Mouse (Mus musculus): ENCODE results near the gene Ppp1r10.

Gene Ppp1r10

DNA sequence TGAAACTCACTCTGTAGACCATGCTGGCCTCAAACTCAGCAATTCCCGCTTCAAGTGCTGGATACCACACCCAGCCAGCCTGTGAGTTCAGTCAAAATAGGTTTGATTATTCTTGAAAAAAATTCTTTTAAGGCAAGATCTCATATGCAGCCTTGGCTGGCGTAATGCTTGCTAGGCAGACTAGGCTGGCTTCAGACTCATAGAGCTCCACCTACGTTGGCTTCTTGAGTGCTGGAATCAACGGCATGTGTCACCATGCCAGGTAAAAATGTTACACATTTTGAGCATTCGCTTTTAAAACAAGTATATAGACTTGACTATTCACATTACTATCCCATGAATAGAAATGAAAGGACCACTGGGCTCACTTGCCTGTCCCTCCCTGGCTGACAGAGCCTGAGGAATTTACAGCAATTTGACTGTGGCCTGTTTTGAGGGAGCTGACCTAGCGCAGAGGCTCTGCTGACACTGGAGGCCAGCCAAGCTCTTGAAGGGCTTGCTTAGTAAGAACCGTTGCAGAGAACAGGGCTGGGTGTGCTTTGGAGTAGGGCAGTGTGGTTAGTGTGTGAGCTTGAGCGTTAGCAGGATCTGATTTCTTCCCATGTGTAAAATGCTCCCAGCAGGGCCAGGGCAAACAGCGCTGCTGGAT is 12.8 kb upstream of the Ppp1r10 start:
- no peak for DNase-seq

DNA sequence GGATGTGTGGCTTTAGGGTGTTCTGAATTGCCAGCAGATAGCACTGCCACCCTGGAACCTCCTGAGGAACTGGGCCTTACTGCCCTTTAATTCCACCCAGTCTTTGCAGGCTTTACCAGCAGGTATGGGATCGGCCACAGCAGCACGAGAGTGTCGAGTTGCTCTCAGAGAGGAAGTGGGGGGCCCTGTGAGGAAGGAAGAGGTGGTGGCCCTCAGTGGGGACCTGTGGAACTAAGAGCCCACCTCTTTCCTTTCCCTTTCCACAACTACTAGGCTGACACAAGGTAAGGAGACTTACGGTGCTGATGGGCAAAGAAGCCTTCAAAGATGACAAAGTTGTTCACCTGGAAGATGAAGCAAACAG is 12.3 kb upstream of the Ppp1r10 start:
- DNase-seq, result no peak

DNA sequence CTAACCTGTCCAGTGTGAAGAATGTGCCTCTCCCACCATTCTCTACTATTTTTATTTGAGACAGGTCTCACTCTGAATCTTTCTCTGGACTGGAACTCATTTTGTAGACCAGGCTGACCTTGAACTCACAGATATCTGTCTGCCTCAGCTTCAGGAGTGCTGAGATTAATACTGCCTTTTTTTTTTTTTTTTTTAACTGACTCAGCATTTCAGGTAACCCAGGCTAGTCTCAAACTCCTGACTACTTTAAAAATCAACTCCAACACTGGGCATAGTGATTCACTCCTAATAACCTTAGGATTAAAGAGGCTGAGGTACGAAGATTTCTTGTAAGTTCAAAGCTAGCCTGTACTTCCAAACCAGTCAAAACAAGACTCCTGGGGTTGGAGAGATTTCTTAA is 10.6 kb upstream of the Ppp1r10 start:
- DNase-seq, result no peak

DNA sequence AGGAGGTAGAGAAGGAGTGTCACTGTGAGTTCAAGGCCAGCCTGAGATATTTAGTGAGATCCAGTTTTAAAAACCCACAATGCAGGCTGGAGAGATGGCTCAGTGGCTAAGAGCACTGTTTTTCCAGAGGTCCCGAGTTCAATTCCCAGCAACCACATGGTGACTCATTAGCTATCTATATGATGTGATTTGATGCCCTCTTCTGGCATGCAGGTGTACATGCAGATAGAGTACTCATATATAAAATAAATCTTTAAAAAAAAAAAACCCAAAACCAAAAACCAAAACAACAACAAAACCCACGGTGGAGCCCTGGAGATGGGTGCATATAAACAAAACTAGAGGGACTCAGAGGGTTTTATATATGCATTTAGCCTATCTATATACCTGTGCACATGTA is 8.6 kb upstream of the Ppp1r10 start:
- DNase-seq, result no peak

DNA sequence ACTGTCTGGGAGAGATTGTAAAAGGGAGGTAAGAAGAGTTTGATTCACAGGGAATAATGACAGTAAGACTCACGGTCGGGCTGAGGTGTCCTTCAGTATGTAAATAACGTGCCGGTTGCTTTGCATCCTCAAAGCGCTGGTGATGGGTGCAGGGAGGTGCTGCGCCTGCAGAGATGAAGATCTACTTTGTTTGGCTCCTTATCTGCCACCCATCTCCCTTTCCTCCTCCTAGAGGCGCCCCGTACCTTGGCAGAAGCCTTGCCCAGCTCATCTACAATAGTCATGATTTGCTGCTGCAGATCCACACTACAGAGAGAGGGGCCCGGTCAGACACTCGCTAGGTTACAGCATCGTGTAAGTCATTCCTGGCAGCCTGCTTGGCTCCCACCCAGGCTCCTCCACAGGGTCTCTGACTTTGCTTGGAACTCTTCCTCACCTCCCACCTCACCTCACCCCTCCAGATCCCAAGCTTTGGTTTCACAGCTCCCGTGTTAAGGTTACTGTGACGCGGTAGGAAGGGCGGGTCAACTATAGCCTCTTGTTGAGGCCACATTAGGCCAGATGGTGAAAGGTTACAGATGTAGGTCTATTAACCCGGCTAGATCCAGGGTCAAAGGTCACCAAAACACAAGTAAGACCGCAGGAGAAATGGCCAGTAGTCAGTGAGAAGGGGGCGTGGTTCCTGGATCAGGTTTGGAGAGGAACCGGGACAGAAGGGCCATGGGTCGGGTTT is 6.9 kb upstream of the Ppp1r10 start:
- DNase-seq, result no peak

DNA sequence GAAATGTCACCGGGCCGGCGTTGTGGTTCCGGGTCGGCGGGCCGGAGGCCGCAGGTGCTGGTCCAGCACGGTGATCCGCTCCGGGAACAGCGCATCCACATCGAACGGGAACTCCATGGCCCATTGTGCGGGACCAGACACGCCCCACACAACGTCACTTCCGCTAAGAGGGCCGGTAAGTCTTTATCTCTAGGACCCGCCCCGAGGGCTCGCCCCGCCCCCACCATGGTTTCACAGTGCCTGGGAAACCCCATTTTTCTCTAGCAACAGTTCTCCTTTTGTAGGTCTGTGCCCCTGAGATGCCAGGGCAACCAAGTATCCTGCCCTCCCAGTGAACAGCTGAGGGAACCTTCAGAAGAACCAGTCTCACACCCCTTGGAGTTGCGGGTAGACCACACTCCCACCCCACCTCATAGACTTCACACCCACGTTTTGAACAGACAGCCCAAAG is 6.3 kb upstream of the Ppp1r10 start, which contains the start of gene Atat1:
Atat1 (minus strand) TSS at position 157 of the 451 bp plus-strand sequence.
- peak; percentile 98 for DNase-seq

DNA sequence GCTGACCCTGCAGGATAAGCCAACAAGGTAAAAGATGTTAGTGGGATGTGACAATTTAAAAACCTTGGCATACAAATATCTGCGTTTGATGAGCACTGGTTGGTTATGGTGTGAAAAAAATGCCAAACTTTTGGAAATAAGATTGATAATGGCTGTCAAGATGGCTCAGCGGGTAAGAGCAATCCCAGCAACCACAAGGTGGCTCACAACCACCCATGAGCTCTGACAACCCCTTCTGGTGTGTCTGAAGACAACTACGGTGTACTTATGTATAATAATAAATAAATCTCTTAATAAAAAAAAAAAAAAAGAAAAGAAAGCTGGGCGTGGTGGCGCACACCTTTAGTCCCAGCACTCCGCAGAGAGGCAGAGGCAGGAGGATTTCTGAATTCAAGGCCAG is 1.3 kb upstream of the Ppp1r10 start:
- no peak for DNase-seq

DNA sequence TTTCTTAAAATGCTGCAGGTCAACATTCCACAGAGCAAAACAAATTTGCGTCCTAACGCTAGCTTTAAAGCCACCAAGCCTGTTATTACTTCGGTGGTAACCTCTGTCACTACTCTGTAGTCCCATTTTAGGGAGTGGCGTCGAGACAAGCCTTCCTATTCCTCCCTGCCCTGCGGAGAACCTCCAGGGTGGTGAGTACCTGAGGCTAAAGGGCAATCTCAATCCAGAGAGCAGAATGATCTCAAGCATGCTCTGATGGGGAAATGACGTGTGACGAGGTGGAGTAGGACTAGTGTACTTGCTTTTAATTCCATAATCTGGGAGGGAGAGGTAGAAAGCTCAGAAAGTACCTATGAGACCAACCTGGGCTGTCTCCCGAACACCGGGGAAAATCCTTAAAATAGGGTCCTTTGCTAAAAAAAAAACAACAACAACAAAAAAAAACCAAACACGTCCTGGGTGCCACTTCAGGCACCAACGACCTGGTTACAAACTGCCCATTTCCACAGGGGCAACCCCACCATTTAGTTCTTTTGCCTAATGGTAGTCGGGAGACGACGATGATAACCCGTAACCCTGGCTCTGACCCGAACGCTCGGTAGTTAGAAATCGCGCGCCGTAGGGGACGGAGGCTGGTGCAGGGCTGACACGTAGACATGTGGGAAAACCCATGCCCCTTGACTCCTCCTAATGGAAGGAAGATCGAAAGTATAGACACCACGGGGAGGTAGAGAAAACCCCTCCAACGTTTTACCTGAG is 517 bp upstream of the Ppp1r10 start:
- DNase-seq, result no peak

DNA sequence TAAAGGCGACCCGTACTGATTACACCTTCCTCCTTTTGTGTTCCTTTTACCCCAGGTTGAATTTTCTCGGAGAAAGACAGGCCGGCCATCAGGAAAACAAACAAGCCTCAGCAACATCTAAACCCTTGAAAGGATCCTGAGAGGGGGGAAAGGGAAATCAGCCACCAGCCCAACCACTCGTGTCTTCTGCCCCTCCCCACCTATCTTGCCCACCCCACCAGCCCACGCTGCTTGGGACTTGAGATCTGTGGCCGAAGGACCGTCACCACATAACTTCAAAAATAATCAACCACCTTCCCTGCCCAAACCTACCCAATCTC is 869 bp downstream of the Ppp1r10 start:
- DNase-seq, result no peak

DNA sequence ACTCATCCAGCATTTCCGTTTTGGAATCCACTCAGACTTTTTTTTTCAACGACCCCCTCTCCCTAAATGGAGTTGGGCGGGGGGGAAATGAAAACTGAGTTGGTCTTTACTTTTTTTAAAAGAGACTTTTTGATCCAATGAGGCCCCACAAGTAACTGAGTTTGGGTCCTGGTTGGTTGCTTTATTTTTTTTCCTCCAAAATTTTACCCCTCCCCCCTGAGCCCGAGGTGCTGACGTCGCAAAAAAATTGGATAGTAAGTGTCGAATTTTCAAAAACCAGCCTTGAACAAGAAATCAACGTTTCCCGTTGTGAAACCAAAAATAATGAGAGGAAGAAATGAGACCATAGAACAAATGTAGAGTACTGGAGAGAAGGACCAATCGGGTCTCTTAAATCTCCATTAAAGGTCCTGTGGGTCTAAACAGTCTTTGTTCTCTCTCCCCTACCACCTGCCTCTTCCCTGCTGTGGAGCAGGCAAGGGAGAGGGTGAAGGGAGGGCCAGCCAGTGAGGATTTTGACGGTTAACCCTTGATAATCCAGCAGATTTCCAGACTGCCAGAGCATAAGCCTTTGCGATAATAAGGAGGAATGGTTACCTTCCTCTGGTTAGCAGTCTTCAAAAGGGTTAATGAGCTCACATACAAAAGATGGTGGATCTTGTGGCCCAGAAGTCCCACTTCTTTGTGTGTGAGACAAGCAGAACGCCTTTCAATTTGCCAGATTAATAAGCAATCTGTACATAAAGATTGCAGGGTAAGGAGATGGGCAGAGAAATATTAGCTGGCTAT is 1.4 kb downstream of the Ppp1r10 start:
- peak; percentile 54 for DNase-seq

DNA sequence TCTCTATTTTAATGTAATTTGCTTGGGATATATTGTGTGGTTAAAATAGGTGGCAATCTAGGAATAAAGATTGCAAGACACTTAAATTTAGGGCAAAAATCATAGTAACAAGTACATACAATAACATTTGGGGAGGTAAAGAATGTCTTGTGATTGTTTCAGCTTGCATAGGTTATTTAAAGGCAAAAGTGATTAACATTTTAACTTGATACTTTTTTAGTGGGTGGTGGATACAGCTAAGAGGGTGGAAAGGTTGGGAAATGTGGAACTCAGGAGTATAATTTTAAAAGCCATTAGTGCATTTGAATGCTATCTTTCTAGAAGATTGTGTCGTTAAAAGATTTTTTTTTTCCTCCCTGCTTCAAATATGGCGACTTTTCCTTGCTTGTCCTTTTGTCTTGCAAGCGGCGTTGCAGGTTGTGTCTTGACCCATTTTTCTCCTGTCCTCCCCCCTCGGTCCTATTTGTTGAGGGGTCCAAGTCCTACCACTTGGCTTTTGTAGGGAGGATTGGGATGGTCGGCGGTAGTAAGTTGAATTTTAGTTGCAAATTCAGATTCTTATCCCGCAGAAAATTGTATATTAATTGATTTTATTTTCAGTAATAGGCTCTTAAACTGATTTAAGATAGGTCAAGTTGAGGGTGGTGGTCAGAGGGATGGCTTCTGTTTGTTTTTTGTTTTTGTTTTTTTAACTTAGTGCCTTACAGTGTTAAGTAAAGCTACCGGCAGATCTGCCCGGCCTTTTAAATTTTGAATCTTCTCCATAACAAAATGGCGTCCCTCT is 2.2 kb downstream of the Ppp1r10 start:
- no peak for DNase-seq

DNA sequence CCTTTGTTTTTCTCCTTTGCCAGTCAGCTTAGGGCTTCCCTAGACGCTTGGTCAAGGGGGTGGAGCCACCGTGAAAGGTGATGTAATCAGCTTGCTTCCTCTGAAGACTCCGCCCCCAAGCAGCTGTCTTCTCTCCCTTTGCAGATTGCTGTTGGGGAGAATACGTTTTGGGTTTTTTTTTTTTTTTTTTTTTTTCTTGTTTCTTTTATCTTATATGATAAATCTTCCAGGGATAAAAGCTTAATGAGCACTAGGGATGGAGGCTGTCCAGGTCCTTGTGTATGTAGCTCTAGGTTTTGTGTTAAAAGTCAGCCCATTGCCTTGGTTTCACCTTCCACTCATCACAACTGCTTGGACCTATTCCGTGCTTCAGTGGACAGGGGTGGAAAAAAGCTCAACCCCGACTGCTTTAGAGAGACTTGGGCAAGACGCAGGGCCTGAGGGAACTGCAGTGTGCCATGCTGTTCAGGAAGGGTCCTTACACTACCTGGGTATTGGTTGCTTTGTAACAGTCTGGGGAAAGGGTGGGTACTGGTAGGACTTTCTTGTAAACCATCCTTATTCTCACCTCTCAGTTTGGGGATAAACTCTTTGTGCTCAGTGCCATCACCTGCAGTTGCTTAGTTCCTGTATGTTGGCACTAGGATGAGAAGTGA is 3.0 kb downstream of the Ppp1r10 start:
- DNase-seq, result peak; percentile 86

DNA sequence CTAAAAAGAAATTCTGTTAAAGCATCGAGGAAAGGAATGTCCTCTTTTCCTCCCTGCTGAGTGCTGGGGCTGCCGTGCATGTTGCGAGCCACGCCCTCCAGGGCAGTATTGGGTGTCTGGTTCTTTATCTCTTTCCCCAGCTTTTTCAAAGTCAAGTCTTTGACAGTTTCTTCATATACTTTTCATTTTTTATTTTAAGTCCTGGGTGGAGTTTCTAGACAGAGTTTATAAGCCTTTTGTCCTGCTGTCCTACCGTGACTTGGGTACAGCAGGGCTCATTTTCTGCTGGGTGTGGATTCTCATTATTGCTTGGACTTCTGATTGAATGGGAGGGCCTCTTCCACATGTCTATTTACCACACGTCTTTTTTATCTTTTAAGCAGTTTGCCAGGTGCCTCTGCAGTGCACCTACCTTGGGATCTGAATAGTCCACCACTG is 3.6 kb downstream of the Ppp1r10 start:
- no peak for DNase-seq

DNA sequence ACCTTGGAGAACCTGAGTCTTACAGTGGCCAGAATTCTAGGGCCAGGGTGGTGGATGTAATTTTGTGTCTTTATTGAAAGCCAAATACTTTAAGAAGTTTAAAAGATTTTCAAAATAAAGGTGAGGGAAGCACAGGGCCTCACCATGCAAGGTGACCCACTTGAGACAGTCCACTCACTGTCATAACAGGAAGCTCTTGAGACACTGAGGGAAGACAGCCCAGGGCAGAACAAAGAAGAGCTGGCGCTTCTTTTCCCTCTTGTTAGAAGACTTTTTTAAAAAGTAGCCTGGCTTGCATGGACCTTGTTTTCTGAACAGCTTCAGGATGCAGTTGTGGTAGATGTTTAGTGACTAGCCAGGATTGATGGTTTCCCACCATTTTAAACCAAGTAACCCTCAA is 4.2 kb downstream of the Ppp1r10 start:
- DNase-seq, result no peak

DNA sequence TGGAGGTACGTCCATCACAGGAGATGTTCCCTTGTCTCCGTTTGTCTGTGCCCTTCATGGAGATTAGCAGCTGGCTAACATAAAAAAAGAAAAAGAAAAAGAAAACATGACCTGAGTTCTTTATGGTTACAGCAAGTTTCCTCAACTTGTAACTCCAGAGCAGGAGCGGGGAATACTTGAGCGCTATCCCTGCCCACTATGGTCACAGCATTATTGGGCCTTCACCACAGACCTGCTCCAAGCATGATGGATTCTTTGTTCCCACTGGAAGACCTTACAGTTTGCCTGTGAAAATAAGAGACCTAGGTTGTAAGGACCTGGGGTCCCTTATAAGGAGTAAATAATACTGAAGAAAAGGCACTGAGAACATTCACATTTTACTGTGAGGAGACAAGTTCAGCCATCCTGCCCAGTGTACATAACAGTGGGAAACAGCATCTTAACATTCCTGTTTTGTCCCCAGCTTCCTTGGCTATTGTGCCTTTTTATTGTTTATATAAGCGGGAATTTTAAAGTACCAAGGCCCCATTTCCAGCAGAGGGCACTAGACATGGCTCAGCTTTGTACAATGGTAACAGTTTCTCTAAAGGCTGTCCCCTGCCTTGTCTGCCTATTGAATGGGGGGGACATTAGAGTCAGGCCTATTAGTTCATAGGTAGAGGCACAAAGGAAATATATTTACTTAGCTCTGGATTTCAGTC is 4.8 kb downstream of the Ppp1r10 start:
- no peak for DNase-seq

DNA sequence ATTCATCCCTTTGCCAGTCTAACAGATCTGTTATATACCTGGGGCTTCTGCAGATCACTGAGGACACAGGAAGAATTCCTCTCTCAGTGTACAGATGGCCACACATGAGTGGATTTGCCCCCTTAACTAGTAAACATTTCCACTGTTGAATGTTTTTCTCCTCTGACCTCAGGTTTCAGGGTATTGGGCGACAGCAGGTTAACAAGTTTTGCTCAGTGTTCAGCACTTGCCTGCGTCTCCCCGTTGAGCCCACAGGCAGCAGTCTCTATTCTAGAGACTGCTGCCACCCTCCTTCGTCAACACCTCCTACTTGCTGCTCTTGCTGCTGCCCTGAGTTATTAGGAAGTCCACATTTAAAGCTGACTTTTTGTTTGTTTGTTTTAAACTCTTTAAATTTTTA is 5.5 kb downstream of the Ppp1r10 start:
- DNase-seq, result no peak

DNA sequence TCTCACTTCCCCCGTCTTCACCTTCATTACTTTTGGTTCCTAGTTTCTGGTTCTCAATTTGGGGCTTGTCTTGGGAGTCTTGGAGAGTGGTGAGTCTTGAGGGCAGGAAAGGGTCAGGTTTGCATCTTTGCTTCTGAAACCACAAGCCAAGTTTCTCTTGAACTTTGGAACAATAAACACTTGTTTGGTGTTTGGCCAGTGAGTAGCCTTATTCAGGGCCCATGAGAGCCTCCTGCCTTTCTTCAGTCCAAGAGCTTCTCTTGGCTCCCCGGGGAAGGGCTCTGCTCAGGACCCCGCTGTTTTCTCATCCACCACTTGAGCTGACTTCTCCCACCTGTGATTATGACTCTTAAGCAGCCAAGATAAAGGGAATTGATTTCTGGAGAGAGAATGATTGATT is 6.3 kb downstream of the Ppp1r10 start:
- no peak for DNase-seq

DNA sequence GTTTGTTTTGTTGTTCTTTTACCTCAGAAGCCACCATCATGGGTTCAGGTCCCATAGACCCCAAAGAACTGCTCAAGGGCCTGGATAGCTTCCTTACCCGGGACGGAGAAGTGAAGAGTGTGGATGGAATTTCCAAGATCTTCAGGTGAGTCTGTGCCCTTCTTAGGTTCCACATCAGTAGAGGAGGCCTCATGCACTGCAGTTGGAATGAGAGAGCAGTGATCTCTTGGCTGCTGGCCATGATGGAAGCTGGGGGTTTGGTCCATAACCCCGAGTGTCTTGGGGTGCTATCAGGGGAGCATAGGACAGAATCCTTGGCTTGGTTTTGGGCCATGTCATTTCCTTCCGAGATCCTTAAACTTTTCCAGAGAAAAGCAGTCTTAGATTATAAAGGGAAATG is 7.0 kb downstream of the Ppp1r10 start:
- no peak for DNase-seq

DNA sequence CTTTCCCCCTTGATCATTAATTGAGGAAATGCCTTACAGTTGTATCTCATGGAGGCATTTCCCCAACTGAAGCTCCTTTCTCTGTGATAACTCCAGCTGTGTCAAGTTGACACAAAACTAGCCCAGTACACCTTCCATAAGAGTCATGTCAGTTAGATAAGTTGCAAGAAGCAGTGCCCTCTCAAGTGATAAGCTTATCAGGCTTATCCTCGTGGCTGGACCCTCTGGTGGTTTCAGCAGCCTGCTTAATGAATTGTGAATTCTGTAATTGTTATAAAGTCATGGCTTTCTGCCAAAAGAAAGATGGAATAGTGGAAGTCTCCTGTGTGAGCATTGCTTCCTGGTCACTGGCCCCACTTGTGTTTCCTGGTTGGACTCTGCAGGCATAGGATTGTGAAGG is 11.2 kb downstream of the Ppp1r10 start:
- DNase-seq, result no peak

DNA sequence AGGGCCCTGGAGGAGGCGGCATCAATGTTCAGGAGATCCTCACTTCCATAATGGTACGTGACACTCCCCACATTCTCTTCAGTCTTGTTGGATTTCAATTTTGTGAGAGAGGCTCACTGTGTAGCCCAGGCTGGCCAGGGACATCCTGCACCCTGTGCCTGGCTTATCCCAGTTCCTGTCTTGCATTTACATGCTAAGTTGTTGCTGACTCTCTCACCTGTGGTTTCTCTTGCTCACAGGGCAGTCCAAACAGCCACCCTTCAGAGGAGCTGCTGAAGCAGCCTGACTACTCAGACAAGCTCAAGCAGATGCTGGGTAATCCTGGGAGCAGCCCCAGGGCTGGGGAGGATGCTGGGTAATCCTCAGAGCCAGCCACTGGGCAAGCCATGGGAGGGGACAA is 13.3 kb downstream of the Ppp1r10 start:
- no peak for DNase-seq

DNA sequence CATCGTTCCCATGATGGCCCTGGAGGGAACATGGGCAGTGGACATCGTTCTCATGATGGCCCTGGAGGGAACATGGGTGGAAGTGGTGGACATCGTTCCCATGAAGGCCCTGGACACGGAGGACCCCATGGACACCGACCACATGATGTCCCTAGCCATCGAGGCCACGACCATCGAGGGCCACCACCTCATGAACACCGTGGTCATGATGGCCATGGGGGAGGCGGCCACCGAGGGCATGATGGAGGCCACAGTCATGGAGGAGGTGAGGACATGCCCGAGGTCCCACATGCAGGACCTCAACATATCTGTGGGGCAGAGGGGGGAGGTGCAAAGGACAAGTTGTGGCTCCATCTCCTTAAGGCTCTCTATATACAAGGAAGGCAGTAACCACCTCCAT is 14.4 kb downstream of the Ppp1r10 start:
- no peak for DNase-seq
